Mouse (Mus musculus) E14TG2a.4 (cell line): Measurements from ENCODE around the gene Wdr47.

Experiments
- CTCF ChIP-seq: conservative IDR thresholded peaks from 2 replicates; pipeline ENCODE4 v1.5.1; 2014; ENCODE audit warnings: low read length
- NANOG ChIP-seq: IDR thresholded peaks from 2 replicates; pipeline ENCODE4 v1.6.1; 2014; ENCODE audit warnings: borderline replicate concordance, low read length, mixed read lengths

DNA sequence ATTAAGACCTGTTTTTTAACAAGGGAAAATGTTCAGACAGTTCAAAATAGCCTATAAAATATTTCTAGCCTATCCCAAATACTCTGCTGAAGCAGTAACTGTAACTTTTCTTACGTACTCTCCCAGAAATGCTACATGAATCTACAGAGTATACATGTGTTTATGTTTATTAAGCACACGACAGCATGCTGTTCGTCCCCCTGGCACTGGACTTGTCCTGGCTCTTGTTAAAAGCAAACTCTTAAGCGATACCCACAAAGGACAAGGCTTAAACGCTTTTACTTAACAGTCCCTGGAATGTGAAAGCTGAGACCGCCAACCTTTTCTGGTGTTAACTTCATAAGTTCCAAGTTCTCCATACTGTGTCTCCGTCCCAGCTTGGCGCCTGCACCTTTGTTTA is 98.4 kb downstream of the Wdr47 start:
- TF ChIP-seq CTCF (no peak), NANOG (no peak)
